Mouse (Mus musculus) neural tube, embryonic 11.5 days (tissue): ENCODE measurements around the gene Treml4. TPM values are rescaled to one million over a fixed set of nuclear protein-coding genes. Genes with fewer than 3 reads are reported as not detected.

ENCODE experiments used
- ATAC-seq: fragments of 200-750 bp; cut with Nextera tagmentation; 2 replicates; pipeline ENCODE4 v1.8.0; 2017; ENCODE audit warnings: moderate number of reproducible peaks, mild to moderate bottlenecking, moderate TSS enrichment, moderate library complexity; ENCODE audit not compliant: insufficient read depth, low FRiP score, low TSS enrichment
- DNase-seq: peaks from one replicate; pipeline ENCODE4 v3.0.0-alpha.2; 2015; ENCODE audit warnings: low spot score
- H3K27ac ChIP-seq: fragments of 300-500 bp; sonication (generic); 2 replicates; pipeline ENCODE4 v1.5.1; 2014; ENCODE audit warnings: low read depth, mild to moderate bottlenecking, low read length
- H3K27me3 ChIP-seq: fragments of 300-500 bp; sonication (generic); 2 replicates; pipeline ENCODE4 v1.6.1; 2014; ENCODE audit warnings: mild to moderate bottlenecking, low read length, mixed read lengths; ENCODE audit not compliant: control insufficient read depth, insufficient read depth
- H3K36me3 ChIP-seq: fragments of 300-500 bp; sonication (generic); 2 replicates; pipeline ENCODE4 v1.6.1; 2014; ENCODE audit warnings: mild to moderate bottlenecking, low read length, moderate library complexity, mixed read lengths; ENCODE audit not compliant: control insufficient read depth, insufficient read depth
- H3K4me1 ChIP-seq: fragments of 300-500 bp; sonication (generic); 2 replicates; pipeline ENCODE4 v1.6.1; 2014; ENCODE audit warnings: low read length, mixed read lengths; ENCODE audit not compliant: control insufficient read depth, insufficient read depth
- H3K4me2 ChIP-seq: fragments of 300-500 bp; sonication (generic); 2 replicates; pipeline ENCODE4 v1.6.1; 2014; ENCODE audit warnings: low read depth, mild to moderate bottlenecking, moderate library complexity
- H3K4me3 ChIP-seq: fragments of 300-500 bp; sonication (generic); 2 replicates; pipeline ENCODE4 v1.5.1; 2014; ENCODE audit warnings: low read depth, low read length
- H3K9ac ChIP-seq: fragments of 300-500 bp; sonication (generic); 2 replicates; pipeline ENCODE4 v1.6.1; 2014; ENCODE audit warnings: mild to moderate bottlenecking, low read length
- H3K9me3 ChIP-seq: fragments of 300-500 bp; sonication (generic); 2 replicates; pipeline ENCODE4 v1.6.1; 2016; ENCODE audit warnings: low read length; ENCODE audit not compliant: control insufficient read depth
- WGBS: fragments of 180-500 bp; shearing (Covaris S2); extraction: QIAGEN DNeasy Blood & Tissue Kit; methylation state at CpG from one replicate; pipeline ENCODE4 v1.1.7; 2014; 5-methylcytosine and 5-hydroxymethylcytosine counted together
- polyA plus RNA-seq: library from polyadenylated mRNA; unstranded; fragments of >200 nt; fragmentation: Nextera tagmentation; extraction: Ambion mirVana; gene quantifications from 2 replicates; pipeline ENCODE4 v1.2.1, GENCODE M21; 2014

The Treml4 gene
- 0.18 and 0.25 TPM in 2 replicates for polyA plus RNA-seq

- H3K4me1 ChIP-seq: 0 out of 2 replicates have a peak, but pooled peaks cover 2% of the 10 kb centered on the region
- H3K36me3 ChIP-seq: no peaks in the 10 kb centered on the region
- H3K9ac ChIP-seq: no peak within 1 kb of the TSS
- no peak for ATAC-seq
- H3K4me3 ChIP-seq: no peak within 1 kb of the TSS
- no peak within 1 kb of the TSS for H3K4me2 ChIP-seq
- H3K27me3 ChIP-seq: no peaks in the 10 kb centered on the region
- H3K27ac ChIP-seq: no peak within 1 kb of the TSS
- no peak for DNase-seq
- 0 out of 2 replicates have a peak, but pooled peaks cover 4% of the 10 kb centered on the region for H3K9me3 ChIP-seq
- 84% methylated on average over 3 of the region's 3 CpGs for WGBS
Observed at GRCm38 (mm10) chr17:48263741-48264362, at the start of gene Treml4. Gene Treml4, plus strand, starts transcription at chr17:48264295.

GRCm38 (mm10) chr17:48215429-48215828, 48.7 kb upstream of the Treml4 start:
- Histone ChIP-seq H3K27me3 (no peaks in the 10 kb centered on the region), H3K9me3 (no peaks in the 10 kb centered on the region), H3K4me2 (no peak overlapping the region), H3K9ac (no peak overlapping the region), H3K4me3 (no peak overlapping the region), H3K36me3 (no peaks in the 10 kb centered on the region), H3K4me1 (no peaks in the 10 kb centered on the region), H3K27ac (no peak overlapping the region)
- ATAC-seq (no peak), DNase-seq (no peak)
- 87% methylated on average over 1 of the region's 1 CpGs for WGBS

- ATAC-seq: no peak
- 91% methylated on average over 7 of the region's 7 CpGs for WGBS
Observed at GRCm38 (mm10) chr17:48230680-48231079, 33.4 kb upstream of the Treml4 start.

GRCm38 (mm10) chr17:48232518-48232917, 31.6 kb upstream of the Treml4 start, which contains the start of gene Trem1:
Gene Trem1, plus strand, starts transcription at chr17:48232768.
- ATAC-seq: no peak

More at GRCm38 (mm10) chr17:48230680-48231079, 33.4 kb upstream of the Treml4 start:
- Histone ChIP-seq H3K4me2 (no peak overlapping the region), H3K9ac (no peak overlapping the region), H3K36me3 (no peaks in the 10 kb centered on the region), H3K4me1 (no peaks in the 10 kb centered on the region), H3K27me3 (no peaks in the 10 kb centered on the region), H3K9me3 (no peaks in the 10 kb centered on the region), H3K4me3 (no peak overlapping the region), H3K27ac (no peak overlapping the region)
- DNase-seq: no peak

GRCm38 (mm10) chr17:48233789-48234188, 30.3 kb upstream of the Treml4 start:
- no peak overlapping the region for H3K9ac ChIP-seq
- H3K4me3 ChIP-seq: no peak overlapping the region
- DNase-seq: no peak
- H3K36me3 ChIP-seq: no peaks in the 10 kb centered on the region
- H3K4me1 ChIP-seq: no peaks in the 10 kb centered on the region
- no peak overlapping the region for H3K27ac ChIP-seq
- WGBS: 90% methylated on average over 4 of the region's 4 CpGs
- ATAC-seq: no peak
- no peaks in the 10 kb centered on the region for H3K27me3 ChIP-seq
- H3K4me2 ChIP-seq: no peak overlapping the region
- H3K9me3 ChIP-seq: no peaks in the 10 kb centered on the region

More at GRCm38 (mm10) chr17:48232518-48232917, 31.6 kb upstream of the Treml4 start, which contains the start of gene Trem1:
- WGBS: 76% methylated on average over 6 of the region's 6 CpGs
- Histone ChIP-seq H3K4me2 (no peak within 1 kb of the TSS), H3K4me1 (no peaks in the 10 kb centered on the region), H3K9me3 (no peaks in the 10 kb centered on the region), H3K9ac (no peak within 1 kb of the TSS), H3K4me3 (no peak within 1 kb of the TSS), H3K27ac (no peak within 1 kb of the TSS), H3K27me3 (no peaks in the 10 kb centered on the region), H3K36me3 (no peaks in the 10 kb centered on the region)
- DNase-seq: no peak

GRCm38 (mm10) chr17:48234550-48234949, 29.5 kb upstream of the Treml4 start:
- 75% methylated on average over 5 of the region's 5 CpGs for WGBS
- ATAC-seq (no peak), DNase-seq (no peak)
- no peak overlapping the region for H3K27ac ChIP-seq
- H3K4me2 ChIP-seq: no peak overlapping the region
- no peaks in the 10 kb centered on the region for H3K27me3 ChIP-seq
- no peak overlapping the region for H3K4me3 ChIP-seq
- H3K9ac ChIP-seq: no peak overlapping the region
- H3K36me3 ChIP-seq: no peaks in the 10 kb centered on the region
- H3K4me1 ChIP-seq: no peaks in the 10 kb centered on the region
- no peaks in the 10 kb centered on the region for H3K9me3 ChIP-seq

- Histone ChIP-seq H3K9me3 (no peaks in the 10 kb centered on the region), H3K9ac (no peak overlapping the region), H3K4me3 (no peak overlapping the region), H3K4me1 (no peaks in the 10 kb centered on the region), H3K36me3 (no peaks in the 10 kb centered on the region), H3K27ac (no peak overlapping the region), H3K4me2 (no peak overlapping the region), H3K27me3 (no peaks in the 10 kb centered on the region)
- ATAC-seq (no peak), DNase-seq (no peak)
- 33% methylated on average over 4 of the region's 4 CpGs for WGBS
Observed at GRCm38 (mm10) chr17:48235773-48236370, 28.2 kb upstream of the Treml4 start.

- Histone ChIP-seq H3K9me3 (no peaks in the 10 kb centered on the region), H3K27me3 (no peaks in the 10 kb centered on the region), H3K4me1 (no peaks in the 10 kb centered on the region), H3K36me3 (no peaks in the 10 kb centered on the region), H3K9ac (no peak overlapping the region), H3K4me3 (no peak overlapping the region), H3K4me2 (no peak overlapping the region), H3K27ac (no peak overlapping the region)
- DNase-seq: no peak
- 92% methylated on average over 8 of the region's 8 CpGs for WGBS
- ATAC-seq: no peak
Observed at GRCm38 (mm10) chr17:48237621-48238020, 26.5 kb upstream of the Treml4 start.
